Mouse (Mus musculus): Measurements from ENCODE around the gene Muc15. TPM values are rescaled to one million over a fixed set of nuclear protein-coding genes. Genes with fewer than 3 reads are reported as not detected.

Muc15 gene
- polyA plus RNA-seq, 1 experiment from 2014 or later = 3.1 TPM

DNA sequence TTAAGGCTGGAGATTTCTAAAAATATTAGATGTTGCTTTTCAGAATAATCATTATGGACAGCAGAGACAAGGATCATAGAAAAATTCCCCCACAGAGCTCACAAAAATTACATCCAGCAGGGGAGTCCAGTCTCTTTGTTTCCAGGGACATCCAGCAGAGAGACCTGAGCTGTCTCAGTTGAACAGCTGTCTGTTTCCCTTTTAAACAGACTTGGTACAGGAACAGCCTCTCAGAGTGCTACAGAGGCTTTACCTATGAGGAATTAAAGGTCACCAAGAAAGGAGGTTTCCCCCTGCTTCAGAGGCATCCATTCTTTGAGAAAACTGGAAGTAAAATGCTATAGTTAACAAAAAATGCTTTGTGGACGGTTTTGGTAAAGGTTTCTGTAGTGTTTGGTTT is 19.4 kb downstream of the Muc15 start:
- Histone ChIP-seq H3K4me1 (ENCODE audit: control insufficient read depth, insufficient read depth, low read length) (no peaks in the 10 kb centered on the region), H3K27ac (ENCODE audit: low read length) (no peak overlapping the region), H3K9ac (ENCODE audit: low read length) (no peak overlapping the region), H3K4me3 (replicated peaks; ENCODE audit: low read length) (no peak overlapping the region), H3K36me3 (ENCODE audit: control insufficient read depth, insufficient read depth, low read length) (no peaks in the 10 kb centered on the region), H3K9me3 (replicated peaks; ENCODE audit: control insufficient read depth, low read length) (no peaks in the 10 kb centered on the region), H3K27me3 (ENCODE audit: control insufficient read depth, insufficient read depth, low read length) (no peaks in the 10 kb centered on the region), H3K4me2 (ENCODE audit: low read depth, low read length) (no peak overlapping the region)
- ATAC-seq (ENCODE audit: insufficient read depth, low FRiP score) = no peak
- WGBS = 60% methylated on average over 1 of the region's 1 CpGs

DNA sequence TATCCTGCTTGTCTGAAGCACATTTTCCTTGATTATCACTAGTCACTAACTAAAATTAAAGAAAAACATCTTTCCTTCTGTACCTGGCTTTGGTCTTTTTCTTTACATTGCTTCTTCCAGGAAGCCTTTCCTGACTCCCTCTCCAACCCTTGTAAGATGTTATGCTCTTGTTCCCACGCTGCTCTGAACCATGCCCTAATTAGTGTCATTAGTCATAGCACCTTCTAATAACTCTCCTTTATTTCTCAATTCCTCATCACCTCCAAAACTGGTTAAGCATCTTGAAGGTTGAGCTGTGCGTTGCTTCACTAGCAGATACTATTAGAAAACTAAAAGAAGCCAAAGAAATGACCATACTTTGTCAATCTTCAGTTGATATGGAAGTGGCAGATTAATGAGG is 36.4 kb downstream of the Muc15 start:
- WGBS = 74% methylated on average over 2 of the region's 2 CpGs
- Histone ChIP-seq H3K27ac (ENCODE audit: low read length) (no peak overlapping the region), H3K9ac (ENCODE audit: low read length) (no peak overlapping the region), H3K36me3 (ENCODE audit: control insufficient read depth, insufficient read depth, low read length) (no peaks in the 10 kb centered on the region), H3K9me3 (replicated peaks; ENCODE audit: control insufficient read depth, low read length) (no peaks in the 10 kb centered on the region), H3K4me3 (replicated peaks; ENCODE audit: low read length) (no peak overlapping the region), H3K4me2 (ENCODE audit: low read depth, low read length) (no peak overlapping the region), H3K27me3 (ENCODE audit: control insufficient read depth, insufficient read depth, low read length) (no peaks in the 10 kb centered on the region), H3K4me1 (ENCODE audit: control insufficient read depth, insufficient read depth, low read length) (no peaks in the 10 kb centered on the region)
- ATAC-seq (ENCODE audit: insufficient read depth, low FRiP score) = no peak

- H3K27me3 ChIP-seq (ENCODE audit: control insufficient read depth, insufficient read depth, low read length) = no peaks in the 10 kb centered on the region
- no peak overlapping the region for H3K9ac ChIP-seq (ENCODE audit: low read length)
- WGBS = 78% methylated on average over 2 of the region's 2 CpGs
- ATAC-seq (ENCODE audit: insufficient read depth, low FRiP score) = no peak
- no peaks in the 10 kb centered on the region for H3K4me1 ChIP-seq (ENCODE audit: control insufficient read depth, insufficient read depth, low read length)
- H3K36me3 ChIP-seq (ENCODE audit: control insufficient read depth, insufficient read depth, low read length) = no peaks in the 10 kb centered on the region
- H3K9me3 ChIP-seq (replicated peaks; ENCODE audit: control insufficient read depth, low read length) = no peaks in the 10 kb centered on the region
- H3K4me3 ChIP-seq (replicated peaks; ENCODE audit: low read length) = no peak overlapping the region
- no peak overlapping the region for H3K27ac ChIP-seq (ENCODE audit: low read length)
- no peak overlapping the region for H3K4me2 ChIP-seq (ENCODE audit: low read depth, low read length)
Measured at GRCm38 (mm10) chr2:110759434-110759833, 38.3 kb downstream of the Muc15 start.

GRCm38 (mm10) chr2:110787396-110787795 is 66.3 kb downstream of the Muc15 start:
- no peak overlapping the region for H3K9ac ChIP-seq (ENCODE audit: low read length)
- H3K4me1 ChIP-seq (ENCODE audit: control insufficient read depth, insufficient read depth, low read length) = no peaks in the 10 kb centered on the region
- no peak overlapping the region for H3K27ac ChIP-seq (ENCODE audit: low read length)
- no peaks in the 10 kb centered on the region for H3K36me3 ChIP-seq (ENCODE audit: control insufficient read depth, insufficient read depth, low read length)
- ATAC-seq (ENCODE audit: insufficient read depth, low FRiP score) = no peak
- no peaks in the 10 kb centered on the region for H3K9me3 ChIP-seq (replicated peaks; ENCODE audit: control insufficient read depth, low read length)
- H3K27me3 ChIP-seq (ENCODE audit: control insufficient read depth, insufficient read depth, low read length) = no peaks in the 10 kb centered on the region
- H3K4me3 ChIP-seq (replicated peaks; ENCODE audit: low read length) = no peak overlapping the region
- 83% methylated on average over 3 of the region's 3 CpGs for WGBS
- H3K4me2 ChIP-seq (ENCODE audit: low read depth, low read length) = no peak overlapping the region

Other genes with a start within 250 kb of the Muc15 start
- gene Slc5a12, start 124.0 kb upstream of the Muc15 start, polyA plus RNA-seq (2015; fragmentation: Nextera tagmentation; extraction: Ambion mirVana) = not detected in 2 replicates
- 0.06 and 0.21 TPM in 2 replicates for gene Ano3, start 229.6 kb downstream of the Muc15 start, polyA plus RNA-seq (2015; fragmentation: Nextera tagmentation; extraction: Ambion mirVana)